8 mouse cellular contexts compared by ENCODE assay signal in genomic region chr1:34167151-34168057, GRCm38 (mm10).
DNase-seq lines count a peak whose midpoint lies in the region; ATAC-seq lines count a peak whose summit lies in the region.

No protein-coding gene starts in this region.

- peak overlapping the region; percentile 35 for H3K27ac ChIP-seq in forebrain, embryonic 13.5 days
- no peak overlapping the region for H3K27ac ChIP-seq in forebrain, embryonic 11.5 days (ENCODE audit: low read depth, low read length)
- peak overlapping the region; percentile 47 for H3K27ac ChIP-seq in heart, embryonic 16.5 days (ENCODE audit: low read length)

- H3K36me3 ChIP-seq in forebrain, embryonic 13.5 days (ENCODE audit: poor library complexity, severe bottlenecking), result peaks cover 67% of the 10 kb centered on the region
- no peaks in the 10 kb centered on the region; the same call in 1 of the 2 replicates for H3K36me3 ChIP-seq in forebrain, embryonic 11.5 days (ENCODE audit: control insufficient read depth, insufficient read depth, low read length)
- peaks cover 42% of the 10 kb centered on the region for H3K36me3 ChIP-seq in heart, embryonic 16.5 days (ENCODE audit: control insufficient read depth, insufficient read depth)

- H3K4me2 ChIP-seq in forebrain, embryonic 13.5 days, result no peak overlapping the region
- no peak overlapping the region for H3K4me2 ChIP-seq in forebrain, embryonic 11.5 days (ENCODE audit: low read depth, low read length, severe bottlenecking)
- H3K4me2 ChIP-seq in heart, embryonic 16.5 days (ENCODE audit: low read depth, low read length), result 0 out of 2 replicates have a peak overlapping the region, but pooled peaks have one; percentile 16

- H3K9ac ChIP-seq in forebrain, embryonic 13.5 days, result no peak overlapping the region
- no peak overlapping the region for H3K9ac ChIP-seq in forebrain, embryonic 11.5 days (ENCODE audit: low read length)
- no peak overlapping the region for H3K9ac ChIP-seq in heart, embryonic 16.5 days (ENCODE audit: low read length)

- no peaks in the 10 kb centered on the region for H3K27me3 ChIP-seq in forebrain, embryonic 13.5 days
- H3K27me3 ChIP-seq in forebrain, embryonic 11.5 days (ENCODE audit: control insufficient read depth, insufficient read depth, low read length), result no peaks in the 10 kb centered on the region
- no peaks in the 10 kb centered on the region for H3K27me3 ChIP-seq in heart, embryonic 16.5 days (ENCODE audit: control insufficient read depth, insufficient read depth, low read length)

- 68% methylated on average over 19 of the region's 19 CpGs for WGBS in forebrain, embryonic 13.5 days
- 93% methylated on average over 19 of the region's 19 CpGs for WGBS in forebrain, embryonic 11.5 days
- 31% methylated on average over 19 of the region's 19 CpGs for WGBS in heart, embryonic 16.5 days

- no peak overlapping the region for H3K4me3 ChIP-seq in forebrain, embryonic 13.5 days
- no peak overlapping the region for H3K4me3 ChIP-seq in forebrain, embryonic 11.5 days (ENCODE audit: low read depth, low read length)
- no peak overlapping the region for H3K4me3 ChIP-seq in heart, embryonic 16.5 days (ENCODE audit: low read length)

- peaks cover 7% of the 10 kb centered on the region for H3K4me1 ChIP-seq in forebrain, embryonic 13.5 days
- H3K4me1 ChIP-seq in forebrain, embryonic 11.5 days (replicated peaks; ENCODE audit: control insufficient read depth, insufficient read depth, low read length), result no peaks in the 10 kb centered on the region
- H3K4me1 ChIP-seq in heart, embryonic 16.5 days (ENCODE audit: control insufficient read depth, insufficient read depth, low read length), result peaks cover 12% of the 10 kb centered on the region

- no peaks in the 10 kb centered on the region for H3K9me3 ChIP-seq in forebrain, embryonic 13.5 days (replicated peaks)
- no peaks in the 10 kb centered on the region for H3K9me3 ChIP-seq in forebrain, embryonic 11.5 days (ENCODE audit: control insufficient read depth, low read length)
- no peaks in the 10 kb centered on the region for H3K9me3 ChIP-seq in heart, embryonic 16.5 days (replicated peaks; ENCODE audit: control insufficient read depth, low read length)

- no peak for ATAC-seq in forebrain, embryonic 13.5 days
- ATAC-seq in forebrain, embryonic 11.5 days (replicated peaks; ENCODE audit: low FRiP score), result no peak
- ATAC-seq in heart, embryonic 16.5 days (replicated peaks; ENCODE audit: extremely low read depth, insufficient read depth, low FRiP score), result peak; percentile 81
- no peak for ATAC-seq in megakaryocyte, adult 5-6 weeks (ENCODE audit: poor library complexity, severe bottlenecking)

- DNase-seq in forebrain, embryonic 11.5 days (ENCODE audit: low spot score), result no peak
- peak; percentile 25 for DNase-seq in retina, postnatal 1 day
- DNase-seq in retina, embryonic 14.5 days (ENCODE audit: low spot score), result no peak
- DNase-seq in lung, postnatal 36 days, result peak; percentile 35
- DNase-seq in spleen, postnatal 36 days (ENCODE audit: low spot score in 2 of 2), result no peak

Comparison
In these comparisons a context has a peak if more than half of its experiments do, and no peak if none do; other contexts are left out.
1. DNase-seq: peak in retina, postnatal 1 day (single experiment) and lung, postnatal 36 days (single experiment); none in forebrain, embryonic 11.5 days (single experiment), retina, embryonic 14.5 days (single experiment) and spleen, postnatal 36 days (0 of 2).